Mouse (Mus musculus) ovary, adult 2 months (tissue): ENCODE measurements around the gene Ptpn12. TPM values are rescaled to one million over a fixed set of nuclear protein-coding genes. Genes with fewer than 3 reads are reported as not detected.

Experiments
- polyA plus RNA-seq: library from polyadenylated mRNA; depleted of rRNA; stranded (reverse); fragments of >200 nt; gene quantifications from 2 replicates; pipeline ENCODE4 v1.2.3, GENCODE M21; 2012; rRNA removed

Ptpn12 gene
- 39.1 and 45.1 TPM in 2 replicates for polyA plus RNA-seq

DNA sequence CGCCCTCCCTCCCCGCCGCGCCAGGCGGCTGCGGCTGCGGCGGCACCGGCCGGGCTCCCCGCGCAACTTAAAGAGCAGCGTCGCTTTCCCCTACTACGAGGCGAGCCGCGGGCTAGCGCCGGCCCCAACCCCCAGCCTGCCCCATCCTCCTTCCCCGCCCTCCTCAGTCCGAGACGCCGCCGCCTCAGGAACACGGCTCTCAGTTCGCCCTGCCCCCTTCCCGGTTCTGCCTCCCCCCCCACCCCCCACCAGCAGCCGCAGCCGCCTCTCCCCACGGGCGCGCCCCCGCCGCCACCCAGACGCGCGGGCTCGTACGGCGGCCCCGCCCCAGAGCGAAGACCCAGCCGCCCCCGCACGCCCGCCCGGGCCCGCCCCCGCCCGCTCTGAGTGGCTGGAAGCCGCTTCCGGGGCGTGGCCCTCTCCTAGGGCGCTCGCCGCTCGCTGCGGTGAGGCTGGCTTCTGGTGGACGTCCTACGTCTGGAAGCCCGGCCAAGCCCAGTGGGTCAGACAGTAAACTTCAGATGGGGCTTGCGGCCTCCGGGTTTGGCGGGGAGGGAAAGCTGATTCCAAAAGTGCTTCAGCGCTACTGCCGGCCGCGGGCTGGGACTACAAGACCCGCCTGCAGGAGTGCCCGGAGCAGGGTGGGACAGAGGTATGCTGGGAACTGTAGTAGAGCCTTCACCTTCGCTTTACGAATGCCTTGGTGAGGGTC lies at the start of gene Ptpn12:
TSS of gene Ptpn12 (minus strand) at position 92 of the 712 bp plus-strand sequence.

DNA sequence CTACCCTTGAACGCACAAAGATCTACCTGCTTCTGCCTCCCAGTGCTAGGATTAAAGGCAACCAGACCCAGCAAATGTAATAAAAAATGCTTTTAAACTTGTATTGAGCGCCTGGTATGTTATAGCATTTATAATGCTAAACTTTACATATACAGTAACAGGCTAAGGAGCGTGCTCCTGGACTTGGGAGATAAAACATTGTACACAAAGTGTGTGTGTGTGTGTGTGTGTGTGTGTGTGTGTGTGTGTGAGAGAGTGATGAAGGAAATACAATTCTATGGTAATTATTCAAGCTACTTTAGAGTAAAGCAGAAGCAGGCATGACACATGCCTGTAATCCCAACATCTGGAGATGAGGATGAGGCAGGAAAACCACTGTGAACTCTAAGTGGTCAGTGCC lies 99.4 kb downstream of the Ptpn12 start, which contains the start of gene Rsbn1l:
TSS of gene Rsbn1l (minus strand) at position 101 of the 400 bp plus-strand sequence.

Other genes with a start within 250 kb of the Ptpn12 start
- gene Phtf2, start 173.8 kb downstream of the Ptpn12 start, polyA plus RNA-seq, result 1.7 and 1.8 TPM in 2 replicates
- 2.6 and 3.1 TPM in 2 replicates for gene Tmem60, start 173.7 kb downstream of the Ptpn12 start, polyA plus RNA-seq
- 4.2 and 6.7 TPM in 2 replicates for gene Rsbn1l, start 99.5 kb downstream of the Ptpn12 start, polyA plus RNA-seq
- gene Gsap, start 130.3 kb upstream of the Ptpn12 start, polyA plus RNA-seq, result 2.2 and 2.4 TPM in 2 replicates